Mouse (Mus musculus) spleen, adult 18-20 months (tissue): ENCODE results near the gene Bbs9.

ENCODE experiments used
- DNase-seq, 2 experiments: peaks; one replicate each; pipeline ENCODE4 v3.0.0; 2022; ENCODE audit warnings: mixed read lengths in 2 of 2

The Bbs9 gene

GRCm38 (mm10) chr9:22537767-22538373 lies 62.4 kb downstream of the Bbs9 start:
- no peak for DNase-seq

- DNase-seq: no peak
Observed at GRCm38 (mm10) chr9:22539546-22539945, 64.0 kb downstream of the Bbs9 start.

GRCm38 (mm10) chr9:22541130-22541529 lies 65.6 kb downstream of the Bbs9 start:
- DNase-seq: no peak

- no peak for DNase-seq
Observed at GRCm38 (mm10) chr9:22543467-22543866, 68.0 kb downstream of the Bbs9 start.

GRCm38 (mm10) chr9:22544349-22545341 lies 69.1 kb downstream of the Bbs9 start:
- no peak for DNase-seq

- no peak for DNase-seq
Observed at GRCm38 (mm10) chr9:22551273-22551672, 75.8 kb downstream of the Bbs9 start.

GRCm38 (mm10) chr9:22556076-22556475 lies 80.6 kb downstream of the Bbs9 start:
- DNase-seq: no peak

GRCm38 (mm10) chr9:22557467-22557866 lies 82.0 kb downstream of the Bbs9 start:
- DNase-seq: peak; percentile 39 to 70

- no peak for DNase-seq
Observed at GRCm38 (mm10) chr9:22563612-22564347, 88.3 kb downstream of the Bbs9 start.

- no peak for DNase-seq
Observed at GRCm38 (mm10) chr9:22567726-22568125, 92.2 kb downstream of the Bbs9 start.

- DNase-seq: no peak
Observed at GRCm38 (mm10) chr9:22576426-22577139, 101.1 kb downstream of the Bbs9 start.

- no peak for DNase-seq
Observed at GRCm38 (mm10) chr9:22578266-22578665, 102.8 kb downstream of the Bbs9 start.

GRCm38 (mm10) chr9:22584221-22584620 lies 108.7 kb downstream of the Bbs9 start:
- no peak for DNase-seq

- no peak for DNase-seq
Observed at GRCm38 (mm10) chr9:22593032-22593431, 117.5 kb downstream of the Bbs9 start.

- no peak for DNase-seq
Observed at GRCm38 (mm10) chr9:22596650-22597049, 121.1 kb downstream of the Bbs9 start.

- no peak for DNase-seq
Observed at GRCm38 (mm10) chr9:22613271-22613824, 137.8 kb downstream of the Bbs9 start.

GRCm38 (mm10) chr9:22619245-22619644 lies 143.7 kb downstream of the Bbs9 start:
- no peak for DNase-seq

- DNase-seq: peak in 1 of 2 experiments; percentile 58
Observed at GRCm38 (mm10) chr9:22624966-22625365, 149.5 kb downstream of the Bbs9 start.

- DNase-seq: no peak
Observed at GRCm38 (mm10) chr9:22626014-22626413, 150.5 kb downstream of the Bbs9 start.

- no peak for DNase-seq
Observed at GRCm38 (mm10) chr9:22627912-22628311, 152.4 kb downstream of the Bbs9 start.

- DNase-seq: no peak
Observed at GRCm38 (mm10) chr9:22632800-22633485, 157.4 kb downstream of the Bbs9 start.

GRCm38 (mm10) chr9:22638502-22638901 lies 163.0 kb downstream of the Bbs9 start:
- DNase-seq: peak in 1 of 2 experiments; percentile 28
